Mouse (Mus musculus): ENCODE results near the gene Adcy3.

- TF ChIP-seq GATA1 (IDR thresholded peaks at IDR 0.05; ENCODE audit: borderline replicate concordance, low read length) (no peak), FLI1 (IDR thresholded peaks at IDR 0.05; ENCODE audit: low read length) (no peak)
Measured at GRCm38 (mm10) chr12:4132941-4133846, at the start of gene Adcy3.

Data from megakaryocyte, embryonic 14.5 days (primary cell).